Mouse (Mus musculus) E14TG2a.4 (cell line): ENCODE data around the gene Ass1.

Experiments used
- CTCF ChIP-seq: conservative IDR thresholded peaks from 2 replicates; pipeline ENCODE4 v1.5.1; 2014; ENCODE audit warnings: low read length
- POU5F1 ChIP-seq: IDR thresholded peaks from 2 replicates; pipeline ENCODE4 v1.6.1; 2014; ENCODE audit warnings: low read length, borderline replicate concordance

DNA sequence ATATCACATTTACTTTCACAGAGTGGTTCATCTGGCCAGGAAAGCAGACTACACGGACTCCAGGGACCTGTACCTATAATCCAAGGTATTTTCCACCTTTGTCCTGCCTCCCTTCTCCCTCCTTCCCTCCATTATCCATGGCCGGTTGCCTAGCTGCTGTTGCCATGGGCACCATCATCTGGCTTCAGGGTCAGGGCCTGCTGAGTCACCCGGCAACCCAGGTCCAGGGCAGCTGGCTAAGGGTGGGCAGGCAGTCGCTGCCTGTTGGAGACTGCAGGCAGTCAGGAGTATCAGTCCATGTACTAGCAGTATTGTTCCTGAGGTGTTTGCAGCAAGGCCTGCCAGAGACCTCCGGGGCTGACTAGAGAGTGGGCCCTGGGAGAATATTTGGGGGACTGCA lies 4.7 kb downstream of the Ass1 start:
- TF ChIP-seq CTCF: no peak
- TF ChIP-seq POU5F1: no peak
